Mouse (Mus musculus): ENCODE measurements around the gene Krt222.

GRCm38 (mm10) chr11:99252671-99253070 is 8.8 kb upstream of the Krt222 start:
- no peak for TF ChIP-seq POLR2A (IDR thresholded peaks at IDR 0.05; ENCODE audit: low read depth, low read length)
- no peak for TF ChIP-seq CTCF (conservative IDR thresholded peaks at IDR 0.05; ENCODE audit: insufficient read depth, insufficient read length, low read depth, low read length)
